Mouse (Mus musculus) erythroblast, embryonic 14.5 days (primary cell): ENCODE results near the gene Brf1.

Source experiments
- GATA1 ChIP-seq: IDR thresholded peaks from 2 replicates; pipeline ENCODE4 v1.6.1; 2012; ENCODE audit warnings: low read length, inconsistent platforms, mixed read lengths
- TAL1 ChIP-seq: IDR thresholded peaks from 3 replicates; pipeline ENCODE4 v1.6.1; 2012; ENCODE audit warnings: low read length, inconsistent platforms, mixed read lengths

DNA sequence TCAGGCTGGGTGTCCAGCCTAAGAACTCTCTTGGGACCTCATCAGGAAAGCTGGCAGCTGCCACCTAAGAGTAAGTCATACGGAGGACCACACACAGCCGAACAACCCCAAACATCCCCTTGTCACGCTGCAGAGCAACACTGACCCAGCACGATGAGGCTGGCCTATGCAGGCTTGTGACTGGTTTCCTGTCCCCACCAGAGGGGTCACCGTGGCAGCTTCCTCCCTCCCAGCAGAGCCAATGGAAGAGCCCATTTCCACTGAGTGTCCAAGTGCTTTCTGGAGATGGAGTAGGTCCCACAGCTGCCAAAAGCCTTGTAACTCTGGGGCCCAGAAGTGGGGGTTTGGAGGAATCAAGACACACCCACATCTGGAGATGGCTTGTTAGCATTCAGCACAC, 38.6 kb downstream of the Brf1 start:
- no peak for TF ChIP-seq GATA1
- no peak for TF ChIP-seq TAL1
